Mouse (Mus musculus) gastrocnemius, postnatal 36 days (tissue): ENCODE results near the gene Pou3f3. TPM values are rescaled to one million over a fixed set of nuclear protein-coding genes. Genes with fewer than 3 reads are reported as not detected.

Experiments
- DNase-seq, 2 experiments: peaks; one replicate each; pipeline ENCODE4 v3.0.0; 2022
- intact Hi-C: fragments of 180-260 bp; cut with DNase I; formaldehyde crosslinking; loops from one replicate; pipeline ENCODE4 v1.15.1; 2025
- long read RNA-seq, 2 experiments: library from polyadenylated mRNA; stranded (forward); transcript quantifications; one replicate each; pipeline ENCODE4 v2.0.0; 2021
- total RNA-seq, 2 experiments: library from RNA; stranded (reverse); gene quantifications; 2 replicates each; pipeline ENCODE4 v1.2.3; 2021

Pou3f3 gene
- total RNA-seq: not detected
- long read RNA-seq, experiment 1: 0 reads
- long read RNA-seq, experiment 2: 0 reads

DNA sequence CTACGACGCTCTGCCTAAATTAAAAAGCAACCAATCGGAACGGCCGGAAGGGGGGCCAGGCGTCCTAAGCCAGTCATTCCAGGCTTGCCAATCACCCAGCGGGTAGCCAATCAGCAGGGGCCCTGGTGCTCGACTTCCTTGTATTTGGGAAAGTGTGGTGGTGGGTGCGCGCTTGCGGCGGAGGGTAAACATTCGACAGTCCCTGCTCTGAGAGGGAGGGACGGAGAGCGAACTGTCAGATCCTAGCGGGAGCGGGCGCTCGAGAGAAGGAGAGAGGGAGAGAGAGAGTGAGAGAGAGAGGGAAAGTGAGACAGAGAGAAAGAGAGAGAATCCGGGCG is at the start of gene Pou3f3:
Pou3f3 (plus strand) TSS at position 191 of the 338 bp plus-strand sequence.
- intact Hi-C loops: loop anchor here (10.0 kb wide), 1 partner anchor 801 kb away; no protein-coding TSS in a partner anchor
- DNase-seq: no peak

DNA sequence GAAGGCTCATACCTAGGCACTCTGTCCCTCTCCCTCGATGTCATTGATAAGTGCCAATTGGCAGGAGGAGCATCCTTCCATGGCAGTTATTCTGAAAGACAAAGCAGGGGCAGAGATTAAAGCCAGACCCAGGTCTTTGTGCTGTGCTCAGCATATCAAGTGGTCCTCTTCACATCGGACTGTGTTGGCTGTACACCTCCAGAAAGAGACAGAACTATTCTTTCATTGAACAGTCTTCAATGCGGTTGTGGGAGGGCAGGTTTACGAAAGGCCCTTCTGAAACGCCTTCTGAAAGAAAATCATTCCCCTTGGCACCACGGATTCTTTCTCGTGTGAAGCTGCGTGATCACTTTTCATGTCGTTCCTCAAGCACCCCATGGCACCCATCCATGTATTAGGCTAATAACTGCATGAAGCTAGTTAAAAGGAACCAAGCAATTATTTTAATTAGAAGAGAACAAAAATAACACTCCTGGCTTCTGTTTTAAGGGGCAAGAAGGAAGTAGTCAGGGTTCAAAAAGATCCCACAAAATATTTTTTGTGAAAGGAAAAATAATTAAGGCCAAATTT is 47.1 kb upstream of the Pou3f3 start:
- intact Hi-C loops: no loop called here
- DNase-seq: no peak

- intact Hi-C loops: no loop called here
- DNase-seq: no peak
Observed at GRCm38 (mm10) chr1:42651461-42651860, 44.1 kb upstream of the Pou3f3 start.

- no peak for DNase-seq
- intact Hi-C loops: no loop called here
Observed at GRCm38 (mm10) chr1:42667546-42667945, 28.0 kb upstream of the Pou3f3 start.

DNA sequence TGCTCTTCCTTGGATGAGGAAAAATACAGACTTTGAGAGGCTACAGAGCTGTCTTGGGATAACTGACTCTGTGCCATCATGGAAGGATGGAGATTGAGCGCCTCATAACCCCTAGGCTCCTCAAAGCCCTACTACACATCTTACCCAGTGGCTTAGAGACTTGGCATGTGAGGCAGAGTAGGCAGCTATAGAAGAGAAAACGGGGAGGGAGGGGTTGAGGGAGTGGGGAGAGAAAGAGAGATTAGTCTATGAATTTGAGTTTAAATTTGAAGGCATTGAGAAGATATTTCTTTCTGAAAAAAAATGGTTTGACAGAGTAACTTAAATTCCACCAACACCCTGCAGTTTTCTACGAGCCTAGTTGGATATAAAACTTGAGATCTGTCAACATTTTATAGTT is 14.9 kb upstream of the Pou3f3 start:
- no peak for DNase-seq
- intact Hi-C loops: no loop called here

- intact Hi-C loops: no loop called here
- DNase-seq: no peak
Observed at GRCm38 (mm10) chr1:42681762-42682161, 13.8 kb upstream of the Pou3f3 start.

DNA sequence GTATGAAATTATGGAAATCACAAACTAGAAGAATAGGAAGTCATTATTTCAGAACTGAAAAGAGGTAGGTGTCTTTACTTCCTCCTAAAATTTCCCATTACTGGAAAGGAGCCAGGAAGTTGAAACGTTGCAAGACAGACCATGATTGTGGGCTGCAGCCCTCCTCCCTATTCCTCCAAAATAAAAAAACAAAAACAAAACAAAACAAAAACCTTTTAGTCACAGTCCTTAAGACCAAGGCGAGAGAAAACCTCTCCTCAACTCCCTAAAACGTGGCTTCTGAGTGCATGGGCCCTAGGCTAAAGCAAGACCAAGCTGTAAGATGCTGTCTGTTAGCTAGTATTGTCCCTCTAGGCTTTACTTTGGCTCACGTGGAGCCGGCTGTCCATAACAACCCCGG is 11.7 kb upstream of the Pou3f3 start:
- intact Hi-C loops: no loop called here

DNA sequence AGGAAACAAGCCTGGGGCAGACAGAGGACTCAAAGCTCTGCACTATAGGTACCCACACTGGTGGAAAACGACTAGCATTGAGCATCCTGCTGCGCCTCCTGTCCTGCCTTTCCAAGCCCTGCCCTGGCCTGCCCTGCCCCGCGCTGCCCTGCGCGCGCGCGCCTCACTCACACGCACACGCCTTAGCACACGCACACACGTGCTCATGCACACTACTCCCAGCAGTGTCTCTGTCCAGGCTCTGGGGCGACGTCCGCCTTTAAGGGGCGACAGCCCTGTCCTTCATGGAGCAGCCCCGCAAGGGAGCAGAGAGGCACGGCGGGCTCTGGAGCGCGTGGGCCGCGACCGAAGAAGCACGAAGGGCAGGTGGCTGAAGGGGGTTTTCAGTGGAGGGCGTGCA is 11.2 kb upstream of the Pou3f3 start:
- intact Hi-C loops: no loop called here
- DNase-seq: no peak

More for the DNA sequence above, 11.7 kb upstream of the Pou3f3 start:
- no peak for DNase-seq

- no peak for DNase-seq
- intact Hi-C loops: no loop called here
Observed at GRCm38 (mm10) chr1:42684783-42685182, 10.8 kb upstream of the Pou3f3 start.

- DNase-seq: no peak
- intact Hi-C loops: no loop called here
Observed at GRCm38 (mm10) chr1:42685321-42685960, 10.1 kb upstream of the Pou3f3 start.

GRCm38 (mm10) chr1:42686194-42687131 is 9.1 kb upstream of the Pou3f3 start:
- intact Hi-C loops: no loop called here
- no peak for DNase-seq

- intact Hi-C loops: no loop called here
Observed at GRCm38 (mm10) chr1:42687271-42687670, 8.3 kb upstream of the Pou3f3 start.

DNA sequence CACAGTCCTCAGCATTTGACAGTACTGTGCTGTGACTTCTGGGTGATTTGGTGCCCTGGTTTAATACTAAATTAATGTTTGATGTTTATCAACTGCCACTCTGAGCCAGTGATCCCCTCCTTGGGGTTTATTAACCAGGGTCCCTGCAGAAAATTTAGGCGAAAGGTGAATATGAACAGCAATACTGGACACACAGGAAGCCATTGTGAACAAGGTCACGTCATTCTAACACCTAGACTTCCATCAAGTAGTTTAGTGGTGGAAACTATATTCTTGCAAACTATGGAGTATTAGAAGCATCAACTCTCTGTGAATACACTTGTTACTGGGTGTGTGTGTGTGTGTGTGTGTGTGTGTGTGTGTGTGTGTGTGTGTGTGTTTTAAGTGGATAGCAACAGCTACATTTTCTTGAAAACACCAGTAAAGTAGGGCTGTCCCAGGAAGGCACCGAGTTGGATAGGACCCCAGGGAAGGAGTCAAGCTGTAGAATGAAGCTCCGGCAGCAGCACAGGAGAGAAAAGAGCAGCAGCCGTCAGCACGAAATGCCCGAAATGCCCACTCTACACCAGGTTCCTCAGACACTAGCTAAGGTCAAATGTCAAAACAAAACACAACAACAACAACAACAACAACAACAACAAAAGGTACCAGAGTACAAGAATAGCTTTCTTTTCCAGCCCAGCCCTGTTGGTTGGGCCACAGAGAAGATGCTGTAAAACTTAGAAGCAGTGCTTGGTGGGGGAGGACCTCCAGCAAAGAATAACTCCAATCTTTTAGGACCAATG is 7.6 kb upstream of the Pou3f3 start:
- intact Hi-C loops: no loop called here
- DNase-seq: no peak

More at GRCm38 (mm10) chr1:42687271-42687670, 8.3 kb upstream of the Pou3f3 start:
- no peak for DNase-seq

DNA sequence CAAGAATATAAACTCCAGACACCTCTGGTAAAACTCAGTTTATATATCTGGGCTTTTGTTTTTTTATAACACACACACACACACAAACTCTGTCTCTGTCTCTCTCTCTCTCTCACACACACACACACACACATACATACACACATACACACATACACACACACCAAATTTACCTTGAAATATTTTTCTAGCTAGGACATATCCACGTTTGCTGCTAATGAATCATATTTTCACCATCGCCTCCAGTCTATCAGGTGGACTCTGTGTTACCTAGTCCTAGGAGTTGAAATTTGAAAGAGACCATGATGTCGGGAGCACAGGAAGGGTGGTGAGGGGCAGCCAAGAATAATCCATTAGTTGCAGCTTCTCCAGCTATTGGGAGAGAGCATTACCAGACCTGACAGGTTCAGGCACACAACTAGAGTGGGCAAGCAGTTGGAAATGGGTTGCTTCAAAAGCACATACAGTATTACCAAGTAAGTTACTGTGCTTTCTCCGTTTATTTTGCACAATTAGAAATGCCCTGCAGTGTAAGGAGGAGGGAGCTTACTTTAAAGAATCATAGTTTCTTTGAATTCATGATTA is 6.9 kb upstream of the Pou3f3 start:
- no peak for DNase-seq
- intact Hi-C loops: no loop called here

- DNase-seq: no peak
- intact Hi-C loops: loop anchor here (10.0 kb wide), 1 partner anchor 795 kb away; no protein-coding TSS in a partner anchor
Observed at GRCm38 (mm10) chr1:42690024-42690575, 5.5 kb upstream of the Pou3f3 start.

GRCm38 (mm10) chr1:42691202-42692170 is 4.1 kb upstream of the Pou3f3 start:
- intact Hi-C loops: loop anchor here (10.0 kb wide), 1 partner anchor 797 kb away; no protein-coding TSS in a partner anchor
- no peak for DNase-seq

- DNase-seq: no peak
- intact Hi-C loops: loop anchor here (10.0 kb wide), 1 partner anchor 797 kb away; no protein-coding TSS in a partner anchor
Observed at GRCm38 (mm10) chr1:42692221-42692620, 3.3 kb upstream of the Pou3f3 start.

- intact Hi-C loops: loop anchor here (10.0 kb wide), 1 partner anchor 798 kb away; no protein-coding TSS in a partner anchor
- no peak for DNase-seq
Observed at GRCm38 (mm10) chr1:42693101-42693715, 2.4 kb upstream of the Pou3f3 start.
